In the genomic region with DNA sequence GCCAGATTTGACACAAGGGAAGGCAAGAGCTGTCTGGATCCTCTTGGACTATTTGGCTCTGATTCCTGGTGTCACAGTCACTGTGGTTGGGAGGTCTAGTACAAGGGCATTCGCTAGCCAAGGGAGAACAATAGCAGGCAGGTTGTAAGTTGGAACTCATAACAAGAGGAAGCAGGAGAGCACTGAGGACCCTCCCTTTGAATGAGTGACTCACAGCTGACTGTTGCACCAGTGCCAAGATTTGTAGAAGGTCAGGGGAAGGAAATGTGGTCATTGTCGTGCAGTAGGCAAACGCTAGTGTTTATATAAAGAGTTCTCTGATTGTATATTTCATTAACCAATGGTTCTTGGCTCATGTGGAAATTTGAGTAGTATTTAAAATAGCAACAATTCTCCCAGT, we compare ENCODE assay signal across 13 mouse cellular contexts.
DNase-seq lines count a peak whose midpoint lies in the region; ATAC-seq lines count a peak whose summit lies in the region.
"Had no signal": no experiment of that assay in that cellular context is flagged by ENCODE, and none has a peak within 500 bp of the region (broad histone marks: within the 10 kb centered on the region; RNA-seq: fewer than 3 reads in every experiment).

No protein-coding gene starts in this region.

- H3K4me2 ChIP-seq in kidney, embryonic 14.5 days (replicated peaks; ENCODE audit: low read depth, low read length), result no peak overlapping the region
- H3K4me2 ChIP-seq in hindbrain, embryonic 16.5 days (ENCODE audit: low read length), result no peak overlapping the region
- H3K4me2 ChIP-seq in neural tube, embryonic 15.5 days, result no peak overlapping the region
- H3K4me2 ChIP-seq: embryonic facial prominence, embryonic 15.5 days had no signal

- no peaks in the 10 kb centered on the region for H3K27me3 ChIP-seq in kidney, embryonic 14.5 days (ENCODE audit: control insufficient read depth, insufficient read depth, low read length)
- no peaks in the 10 kb centered on the region for H3K27me3 ChIP-seq in hindbrain, embryonic 16.5 days (replicated peaks; ENCODE audit: control insufficient read depth, insufficient read depth, low read length)
- H3K27me3 ChIP-seq in neural tube, embryonic 15.5 days (replicated peaks), result no peaks in the 10 kb centered on the region
- H3K27me3 ChIP-seq: embryonic facial prominence, embryonic 15.5 days; megakaryocyte, embryonic 14.5 days had no signal

- DNase-seq in kidney, postnatal 10 days, result peak; percentile 34
- peak; percentile 60 for DNase-seq in heart, postnatal 4 days
- DNase-seq in cerebellum, postnatal 14 days, result no peak
- DNase-seq: cerebellum, adult 2 months; right cerebral cortex, postnatal 4 days had no signal

- 58% methylated on average over 3 of the region's 3 CpGs for WGBS in kidney, embryonic 14.5 days
- WGBS in hindbrain, embryonic 16.5 days, result 83% methylated on average over 3 of the region's 3 CpGs
- 84% methylated on average over 3 of the region's 3 CpGs for WGBS in neural tube, embryonic 15.5 days

- no peaks in the 10 kb centered on the region for H3K36me3 ChIP-seq in kidney, embryonic 14.5 days (ENCODE audit: control insufficient read depth, insufficient read depth, low read length)
- no peaks in the 10 kb centered on the region for H3K36me3 ChIP-seq in hindbrain, embryonic 16.5 days (ENCODE audit: control insufficient read depth, insufficient read depth, low read length)
- no peaks in the 10 kb centered on the region for H3K36me3 ChIP-seq in neural tube, embryonic 15.5 days
- H3K36me3 ChIP-seq: embryonic facial prominence, embryonic 15.5 days had no signal

- no peak overlapping the region for H3K9ac ChIP-seq in kidney, embryonic 14.5 days (ENCODE audit: low read depth, low read length)
- no peak overlapping the region for H3K9ac ChIP-seq in hindbrain, embryonic 16.5 days (ENCODE audit: low read depth, low read length)
- H3K9ac ChIP-seq in neural tube, embryonic 15.5 days (replicated peaks), result no peak overlapping the region
- H3K9ac ChIP-seq: embryonic facial prominence, embryonic 15.5 days had no signal

- H3K4me1 ChIP-seq in kidney, embryonic 14.5 days (ENCODE audit: control insufficient read depth, insufficient read depth, low read length), result no peaks in the 10 kb centered on the region
- no peaks in the 10 kb centered on the region for H3K4me1 ChIP-seq in hindbrain, embryonic 16.5 days (ENCODE audit: control insufficient read depth, insufficient read depth, low read depth, low read length)
- no peaks in the 10 kb centered on the region for H3K4me1 ChIP-seq in neural tube, embryonic 15.5 days
- H3K4me1 ChIP-seq: embryonic facial prominence, embryonic 15.5 days; megakaryocyte, embryonic 14.5 days had no signal

- no peak overlapping the region for H3K4me3 ChIP-seq in kidney, embryonic 14.5 days (ENCODE audit: low read length)
- H3K4me3 ChIP-seq in hindbrain, embryonic 16.5 days (ENCODE audit: low read length), result no peak overlapping the region
- H3K4me3 ChIP-seq in neural tube, embryonic 15.5 days (replicated peaks), result no peak overlapping the region
- H3K4me3 ChIP-seq: embryonic facial prominence, embryonic 15.5 days; left cerebral cortex, adult 2 months; megakaryocyte, embryonic 14.5 days had no signal

- no peak for ATAC-seq in kidney, embryonic 14.5 days (ENCODE audit: low FRiP score, low TSS enrichment)
- peak; percentile 33; the same call in 1 of the 2 replicates for ATAC-seq in granulocyte monocyte progenitor cell, adult 5-6 weeks (replicated peaks; ENCODE audit: poor library complexity, severe bottlenecking)
- 0 out of 2 replicates have a peak, but pooled peaks have one; percentile 37 for ATAC-seq in megakaryocyte progenitor cell, adult 5-6 weeks (replicated peaks; ENCODE audit: poor library complexity)
- ATAC-seq in hindbrain, embryonic 16.5 days, result no peak
- ATAC-seq in neural tube, embryonic 15.5 days (ENCODE audit: low FRiP score), result no peak

- H3K9me3 ChIP-seq in kidney, embryonic 14.5 days (ENCODE audit: control insufficient read depth, low read length), result no peaks in the 10 kb centered on the region
- H3K9me3 ChIP-seq in hindbrain, embryonic 16.5 days (ENCODE audit: control insufficient read depth, low read length), result no peaks in the 10 kb centered on the region
- no peaks in the 10 kb centered on the region for H3K9me3 ChIP-seq in neural tube, embryonic 15.5 days (replicated peaks)
- H3K9me3 ChIP-seq: embryonic facial prominence, embryonic 15.5 days; megakaryocyte, embryonic 14.5 days had no signal

- H3K27ac ChIP-seq in kidney, embryonic 14.5 days (ENCODE audit: low read depth, low read length), result no peak overlapping the region
- no peak overlapping the region for H3K27ac ChIP-seq in hindbrain, embryonic 16.5 days (ENCODE audit: low read depth, low read length)
- no peak overlapping the region for H3K27ac ChIP-seq in neural tube, embryonic 15.5 days (replicated peaks)
- H3K27ac ChIP-seq: embryonic facial prominence, embryonic 15.5 days; left cerebral cortex, adult 2 months had no signal

Comparison
In these comparisons a context has a peak if more than half of its experiments do, and no peak if none do; other contexts are left out.
1. DNase-seq: peak in kidney, postnatal 10 days (single experiment) and heart, postnatal 4 days (single experiment); none in cerebellum, postnatal 14 days (0 of 2).
2. ATAC-seq: peak in granulocyte monocyte progenitor cell, adult 5-6 weeks (single experiment) and megakaryocyte progenitor cell, adult 5-6 weeks (single experiment); none in kidney, embryonic 14.5 days (single experiment), hindbrain, embryonic 16.5 days (single experiment) and neural tube, embryonic 15.5 days (single experiment).